Mouse (Mus musculus) midbrain, embryonic 13.5 days (tissue): ENCODE measurements around the gene Hyal3. TPM values are rescaled to one million over a fixed set of nuclear protein-coding genes. Genes with fewer than 3 reads are reported as not detected.
"Not testable (repeated sequence)": the region's sequence is repeated elsewhere in the genome, so short reads cannot be mapped to it uniquely, and the experiment has no call there.

ENCODE experiments used
- ATAC-seq: fragments of 200-750 bp; cut with Nextera tagmentation; 2 replicates; pipeline ENCODE4 v1.8.0; 2017; ENCODE audit warnings: mild to moderate bottlenecking, moderate TSS enrichment, moderate library complexity
- H3K27ac ChIP-seq: fragments of 300-500 bp; sonication (generic); 2 replicates; pipeline ENCODE4 v1.5.1; 2015; ENCODE audit warnings: inconsistent platforms, mild to moderate bottlenecking, moderate library complexity
- H3K27me3 ChIP-seq: fragments of 300-500 bp; sonication (generic); 2 replicates; pipeline ENCODE4 v1.6.1; 2015; ENCODE audit warnings: mild to moderate bottlenecking, inconsistent platforms
- H3K36me3 ChIP-seq: fragments of 300-500 bp; sonication (generic); 2 replicates; pipeline ENCODE4 v1.6.1; 2015; ENCODE audit warnings: mild to moderate bottlenecking, inconsistent platforms
- H3K4me1 ChIP-seq: fragments of 300-500 bp; sonication (generic); replicated peaks from 2 replicates; pipeline ENCODE4 v1.6.1; 2015; ENCODE audit warnings: inconsistent platforms
- H3K4me2 ChIP-seq: fragments of 300-500 bp; sonication (generic); replicated peaks from 2 replicates; pipeline ENCODE4 v1.6.1; 2015; ENCODE audit warnings: moderate library complexity, mild to moderate bottlenecking, inconsistent platforms
- H3K4me3 ChIP-seq: fragments of 300-500 bp; sonication (generic); replicated peaks from 2 replicates; pipeline ENCODE4 v1.5.1; 2015; ENCODE audit warnings: mild to moderate bottlenecking, inconsistent platforms
- H3K9ac ChIP-seq: fragments of 300-500 bp; sonication (generic); replicated peaks from 2 replicates; pipeline ENCODE4 v1.6.1; 2015; ENCODE audit warnings: mild to moderate bottlenecking, inconsistent platforms
- H3K9me3 ChIP-seq: fragments of 300-500 bp; sonication (generic); 2 replicates; pipeline ENCODE4 v1.6.1; 2016; ENCODE audit warnings: mild to moderate bottlenecking, inconsistent platforms
- WGBS: fragments of 180-500 bp; shearing (Covaris S2); methylation state at CpG from one replicate; pipeline ENCODE4 v1.1.7; 2015; 5-methylcytosine and 5-hydroxymethylcytosine counted together
- polyA plus RNA-seq: library from polyadenylated mRNA; unstranded; fragments of >200 nt; fragmentation: Nextera tagmentation; extraction: Ambion mirVana; gene quantifications from 2 replicates; pipeline ENCODE4 v1.2.1, GENCODE M21; 2015

The Hyal3 gene
- polyA plus RNA-seq, 1 experiment from 2014 or later, result 1.8 TPM

DNA sequence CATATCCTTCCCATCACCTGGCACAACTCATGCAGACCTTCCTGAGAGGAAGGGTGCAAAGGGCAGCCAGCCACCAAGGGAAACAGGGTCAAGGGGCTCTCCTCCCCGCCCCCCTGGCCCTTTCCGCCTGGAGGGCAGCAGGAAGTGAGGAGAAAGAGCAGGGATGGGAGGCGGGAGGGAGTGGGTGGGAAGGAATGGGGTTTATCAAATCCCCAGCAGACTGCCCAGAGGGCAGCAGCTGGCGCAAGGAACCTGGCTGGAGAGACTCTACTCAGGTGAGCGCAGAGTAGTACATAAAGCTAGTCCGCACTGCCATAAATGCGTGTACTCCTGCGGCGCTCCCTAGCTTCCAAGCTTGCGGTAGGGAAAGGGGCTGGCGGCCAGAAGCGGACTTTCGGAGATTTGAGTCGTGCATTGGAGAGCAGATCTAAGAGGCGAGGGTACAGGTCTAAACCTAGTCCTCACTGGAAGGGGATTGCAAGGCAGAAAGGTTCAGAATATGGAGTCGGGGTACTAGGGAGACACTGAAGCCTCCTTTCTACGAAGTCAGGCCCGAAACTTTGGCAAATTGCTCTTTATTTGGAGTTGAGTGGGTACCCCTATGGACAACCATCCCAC is 12.8 kb upstream of the Hyal3 start, which contains the start of gene Hyal2:
Gene Hyal2 (plus strand): TSS at position 244 of the 618 bp plus-strand sequence.
- H3K4me2 ChIP-seq, result peak within 1 kb of the TSS; percentile 96
- peak within 1 kb of the TSS; percentile 71 for H3K4me3 ChIP-seq
- WGBS, result 3% methylated on average over 18 of the region's 18 CpGs
- H3K9me3 ChIP-seq, result no peaks in the 10 kb centered on the region
- H3K27ac ChIP-seq, result peak within 1 kb of the TSS; percentile 89
- H3K27me3 ChIP-seq, result no peaks in the 10 kb centered on the region
- no peak for ATAC-seq
- peaks cover 70% of the 10 kb centered on the region for H3K4me1 ChIP-seq
- peak within 1 kb of the TSS; percentile 96 for H3K9ac ChIP-seq
- H3K36me3 ChIP-seq, result peaks cover 51% of the 10 kb centered on the region

GRCm38 (mm10) chr9:107568331-107569261 is 12.0 kb upstream of the Hyal3 start:
- ATAC-seq, result peak; percentile 91
- Histone ChIP-seq H3K4me3 (peak overlapping the region; percentile 71), H3K36me3 (peaks cover 59% of the 10 kb centered on the region), H3K9ac (peak overlapping the region; percentile 96), H3K9me3 (no peaks in the 10 kb centered on the region), H3K27ac (peak overlapping the region; percentile 89), H3K27me3 (no peaks in the 10 kb centered on the region), H3K4me1 (peaks cover 67% of the 10 kb centered on the region), H3K4me2 (peak overlapping the region; percentile 96)
- under 1% methylated on average over 41 of the region's 41 CpGs for WGBS

DNA sequence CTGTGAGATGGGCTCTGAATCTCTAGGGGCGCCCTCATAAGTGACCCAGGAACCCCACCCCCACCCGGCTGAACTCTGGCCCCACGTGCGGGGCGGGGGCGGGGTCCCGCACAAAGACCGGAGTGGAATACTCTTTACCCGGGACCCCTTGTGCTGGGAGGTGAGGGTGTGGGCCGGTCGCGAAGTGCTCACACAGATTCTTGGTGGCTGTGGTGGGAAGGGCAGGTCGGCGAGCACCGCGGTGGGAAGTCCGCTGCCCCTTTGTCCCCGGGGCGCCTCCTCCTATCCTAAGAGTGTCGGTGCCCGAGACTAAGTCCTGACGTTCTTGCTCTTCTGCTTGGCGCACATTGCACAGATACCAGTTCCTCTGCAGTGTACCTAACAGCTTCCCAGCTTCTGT is 11.3 kb upstream of the Hyal3 start:
- peak overlapping the region; percentile 96 for H3K4me2 ChIP-seq
- H3K27ac ChIP-seq, result peak overlapping the region; percentile 89
- H3K36me3 ChIP-seq, result peaks cover 61% of the 10 kb centered on the region
- no peaks in the 10 kb centered on the region for H3K27me3 ChIP-seq
- H3K9ac ChIP-seq, result peak overlapping the region; percentile 96
- H3K4me3 ChIP-seq, result peak overlapping the region; percentile 71
- WGBS, result under 1% methylated on average over 22 of the region's 23 CpGs
- H3K4me1 ChIP-seq, result peaks cover 60% of the 10 kb centered on the region
- ATAC-seq, result peak; percentile 47
- no peaks in the 10 kb centered on the region for H3K9me3 ChIP-seq

DNA sequence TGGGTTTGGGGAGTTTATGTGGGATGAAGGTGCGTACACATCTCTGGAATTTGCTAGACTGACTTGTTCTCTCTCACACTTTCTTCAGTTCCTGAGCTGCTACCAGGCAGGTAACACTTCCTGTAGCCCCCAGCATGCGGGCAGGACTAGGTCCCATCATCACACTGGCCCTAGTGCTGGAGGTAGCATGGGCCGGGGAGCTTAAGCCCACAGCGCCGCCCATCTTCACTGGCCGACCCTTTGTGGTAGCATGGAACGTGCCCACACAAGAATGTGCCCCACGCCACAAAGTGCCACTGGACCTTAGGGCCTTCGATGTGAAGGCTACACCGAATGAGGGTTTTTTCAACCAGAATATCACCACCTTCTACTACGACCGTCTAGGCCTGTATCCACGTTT is 10.6 kb upstream of the Hyal3 start:
- peak overlapping the region; percentile 96 for H3K9ac ChIP-seq
- peak overlapping the region; percentile 89 for H3K27ac ChIP-seq
- peaks cover 59% of the 10 kb centered on the region for H3K4me1 ChIP-seq
- peaks cover 60% of the 10 kb centered on the region for H3K36me3 ChIP-seq
- ATAC-seq, result no peak
- WGBS, result 50% methylated on average over 13 of the region's 13 CpGs
- H3K4me3 ChIP-seq, result peak overlapping the region; percentile 71
- peak overlapping the region; percentile 96 for H3K4me2 ChIP-seq
- H3K27me3 ChIP-seq, result no peaks in the 10 kb centered on the region
- no peaks in the 10 kb centered on the region for H3K9me3 ChIP-seq

- H3K27ac ChIP-seq, result no peak overlapping the region
- WGBS, result 95% methylated on average over 21 of the region's 21 CpGs
These were observed 9.8 kb upstream of the Hyal3 start for GRCm38 (mm10) chr9:107570845-107571244.

GRCm38 (mm10) chr9:107571534-107572326 is 8.9 kb upstream of the Hyal3 start:
- Histone ChIP-seq H3K27me3 (no peaks in the 10 kb centered on the region), H3K9ac (peak overlapping the region; percentile 34; the same call in 1 of the 2 replicates), H3K4me3 (peak overlapping the region; percentile 71; the same call in 1 of the 2 replicates), H3K4me2 (peak overlapping the region; percentile 96), H3K36me3 (peaks cover 44% of the 10 kb centered on the region), H3K27ac (peak overlapping the region; percentile 14; the same call in 1 of the 2 replicates), H3K4me1 (peaks cover 51% of the 10 kb centered on the region), H3K9me3 (no peaks in the 10 kb centered on the region)
- ATAC-seq, result no peak
- WGBS, result 94% methylated on average over 22 of the region's 22 CpGs

More at GRCm38 (mm10) chr9:107570845-107571244, 9.8 kb upstream of the Hyal3 start:
- H3K4me2 ChIP-seq, result peak overlapping the region; percentile 96
- peaks cover 53% of the 10 kb centered on the region for H3K36me3 ChIP-seq
- H3K9me3 ChIP-seq, result no peaks in the 10 kb centered on the region
- H3K4me1 ChIP-seq, result peaks cover 54% of the 10 kb centered on the region
- H3K27me3 ChIP-seq, result no peaks in the 10 kb centered on the region
- peak overlapping the region; percentile 96 for H3K9ac ChIP-seq
- ATAC-seq, result no peak
- H3K4me3 ChIP-seq, result peak overlapping the region; percentile 71

DNA sequence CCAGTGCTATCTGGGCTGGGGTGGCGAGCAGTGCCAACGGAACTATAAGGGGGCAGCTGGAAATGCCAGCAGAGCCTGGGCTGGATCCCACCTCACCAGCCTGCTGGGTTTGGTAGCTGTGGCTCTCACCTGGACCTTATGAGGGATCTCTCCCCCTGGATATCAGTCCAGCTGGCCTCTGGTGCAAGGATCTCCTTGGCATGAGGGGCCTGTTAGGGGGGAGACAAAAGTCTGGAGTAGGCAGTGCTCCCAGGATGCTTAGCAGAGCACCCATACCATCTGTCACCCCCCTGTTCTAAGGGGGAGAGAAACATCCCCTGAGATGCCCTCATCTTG is 8.3 kb upstream of the Hyal3 start:
- Histone ChIP-seq H3K9ac (peak overlapping the region; percentile 23; the same call in 1 of the 2 replicates), H3K9me3 (no peaks in the 10 kb centered on the region), H3K27ac (peak overlapping the region; percentile 14; the same call in 1 of the 2 replicates), H3K4me1 (peaks cover 52% of the 10 kb centered on the region), H3K4me3 (0 out of 2 replicates have a peak overlapping the region, but pooled peaks have one; percentile 1), H3K36me3 (peaks cover 44% of the 10 kb centered on the region), H3K27me3 (no peaks in the 10 kb centered on the region), H3K4me2 (0 out of 2 replicates have a peak overlapping the region, but pooled peaks have one; percentile 6)
- 98% methylated on average over 2 of the region's 2 CpGs for WGBS
- ATAC-seq, result no peak

GRCm38 (mm10) chr9:107573774-107574173 is 6.8 kb upstream of the Hyal3 start:
- 74% methylated on average over 6 of the region's 6 CpGs for WGBS
- Histone ChIP-seq H3K4me1 (peaks cover 51% of the 10 kb centered on the region), H3K36me3 (peaks cover 44% of the 10 kb centered on the region)
- not testable (repeated sequence) for H3K9ac ChIP-seq, H3K4me2 ChIP-seq, H3K27ac ChIP-seq, H3K4me3 ChIP-seq, H3K9me3 ChIP-seq, H3K27me3 ChIP-seq, ATAC-seq

- Histone ChIP-seq H3K36me3 (peaks cover 38% of the 10 kb centered on the region), H3K9ac (no peak overlapping the region), H3K4me3 (no peak overlapping the region), H3K4me1 (peaks cover 55% of the 10 kb centered on the region), H3K4me2 (no peak overlapping the region), H3K9me3 (no peaks in the 10 kb centered on the region), H3K27ac (peak overlapping the region; percentile 15; the same call in 1 of the 2 replicates), H3K27me3 (no peaks in the 10 kb centered on the region)
- 92% methylated on average over 14 of the region's 14 CpGs for WGBS
- ATAC-seq, result no peak
These were observed 4.8 kb upstream of the Hyal3 start for GRCm38 (mm10) chr9:107575579-107576356.

DNA sequence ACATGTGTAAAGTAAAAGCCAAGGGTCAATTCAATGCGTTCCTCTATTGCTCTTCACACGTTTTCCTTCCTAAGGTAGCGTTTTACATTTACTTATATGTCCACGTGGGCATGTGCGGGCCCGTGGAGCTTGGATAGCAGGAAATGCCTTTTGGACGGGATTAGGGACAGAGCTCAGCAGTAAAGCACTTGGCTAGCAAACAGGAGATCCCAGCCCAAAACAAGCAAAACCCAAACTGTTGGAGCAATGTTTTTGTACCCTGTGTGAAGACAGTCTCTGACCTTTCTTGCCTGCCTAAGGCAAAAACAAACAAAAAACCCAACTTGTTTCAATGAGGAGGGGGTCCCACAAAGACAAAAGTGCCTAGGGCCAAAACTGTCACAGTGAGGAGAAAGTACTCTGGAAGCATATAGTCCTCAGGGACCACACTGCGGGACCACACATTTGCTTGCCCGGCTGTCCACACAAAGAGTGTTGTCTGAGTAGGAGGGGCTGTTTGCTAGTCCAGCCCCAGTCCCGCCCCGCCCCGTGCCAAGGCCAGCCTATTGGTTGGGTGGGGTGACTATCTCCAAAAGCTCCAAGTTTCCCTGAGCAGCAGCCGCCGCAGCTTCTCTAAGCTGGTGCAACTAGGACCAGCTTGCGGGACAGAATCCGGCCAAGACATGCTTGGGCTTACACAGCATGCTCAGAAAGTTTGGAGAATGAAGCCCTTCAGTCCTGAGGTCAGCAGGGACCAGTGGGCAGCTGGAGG is 4.1 kb upstream of the Hyal3 start, which contains the start of gene Hyal1:
Gene Hyal1 (plus strand): TSS at position 571 of the 751 bp plus-strand sequence.
- Histone ChIP-seq H3K9me3 (no peaks in the 10 kb centered on the region), H3K27me3 (no peaks in the 10 kb centered on the region), H3K4me2 (peak within 1 kb of the TSS; percentile 44), H3K36me3 (peaks cover 30% of the 10 kb centered on the region), H3K27ac (peak within 1 kb of the TSS; percentile 22), H3K4me1 (peaks cover 55% of the 10 kb centered on the region), H3K4me3 (peak within 1 kb of the TSS; percentile 27), H3K9ac (peak within 1 kb of the TSS; percentile 42)
- ATAC-seq, result peak; percentile 59; the same call in 1 of the 2 replicates
- 28% methylated on average over 16 of the region's 16 CpGs for WGBS
